Mouse (Mus musculus) ES-CJ7 (cell line): ENCODE results near the gene Cldn3.

Experiments
- DNase-seq: peaks from one replicate; pipeline ENCODE4 v3.0.0; 2011; ENCODE audit warnings: low read depth, low spot score

The Cldn3 gene

DNA sequence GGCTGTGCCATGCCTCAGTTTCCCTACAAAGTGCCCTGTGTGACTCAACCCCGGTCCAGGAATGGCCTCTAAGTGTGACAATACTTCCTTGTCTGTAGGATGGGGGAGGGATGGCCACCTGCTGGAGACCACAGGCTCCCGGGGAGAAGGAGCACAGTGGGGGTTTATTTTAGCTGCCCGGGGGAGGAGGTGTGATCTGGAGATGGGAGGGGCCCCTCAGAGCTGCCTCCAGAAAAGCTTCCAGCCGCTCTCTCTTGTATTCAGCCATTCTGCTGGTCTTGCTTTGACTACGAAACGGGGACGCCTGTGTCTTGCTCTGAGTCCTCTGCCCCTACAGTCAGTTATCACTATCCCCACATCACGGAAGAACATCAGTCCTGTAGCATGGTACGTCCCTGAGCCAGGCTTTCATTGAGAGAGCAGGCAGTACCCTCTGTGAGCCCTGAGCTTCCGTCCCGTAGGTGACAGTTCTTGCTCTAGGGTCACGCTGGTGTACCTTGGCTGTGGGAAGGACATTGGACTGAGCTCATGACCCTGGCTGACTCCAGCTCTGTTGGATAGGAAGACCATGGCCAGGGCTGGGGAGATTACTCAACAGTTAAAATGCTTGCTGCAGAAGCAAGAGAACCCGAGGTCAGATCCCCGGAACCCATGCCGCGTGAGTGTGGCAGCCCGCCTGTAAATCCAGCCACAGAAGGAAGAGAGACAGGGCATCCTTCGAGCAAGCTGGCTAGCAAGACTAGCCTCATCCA is 49.8 kb downstream of the Cldn3 start:
- no peak for DNase-seq
